Mouse (Mus musculus): Measurements from ENCODE around the gene Cenpa.
"Not testable (repeated sequence)": the region's sequence is repeated elsewhere in the genome, so short reads cannot be mapped to it uniquely, and the experiment has no call there.

The Cenpa gene

DNA sequence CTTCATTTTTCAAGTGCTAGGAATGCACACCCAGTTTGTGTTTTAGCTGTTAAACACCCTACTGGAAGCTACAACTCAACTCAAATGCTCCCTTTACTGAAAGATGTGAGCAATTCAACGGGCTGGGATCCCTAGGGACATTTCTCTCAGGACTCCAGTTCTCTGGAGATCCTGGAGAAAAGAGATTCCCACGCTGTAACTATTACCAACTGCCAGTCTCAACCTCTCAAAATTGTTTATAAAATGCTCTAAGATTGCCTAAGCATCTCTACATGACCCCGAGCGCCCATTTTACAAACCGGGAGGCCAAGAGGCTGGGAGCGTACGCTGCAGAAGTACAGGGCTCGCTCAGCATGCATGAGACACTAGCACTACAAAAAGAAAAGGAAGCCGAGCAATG is 19.2 kb upstream of the Cenpa start:
- DNase-seq (ENCODE audit: low spot score in 2 of 2): no peak

DNA sequence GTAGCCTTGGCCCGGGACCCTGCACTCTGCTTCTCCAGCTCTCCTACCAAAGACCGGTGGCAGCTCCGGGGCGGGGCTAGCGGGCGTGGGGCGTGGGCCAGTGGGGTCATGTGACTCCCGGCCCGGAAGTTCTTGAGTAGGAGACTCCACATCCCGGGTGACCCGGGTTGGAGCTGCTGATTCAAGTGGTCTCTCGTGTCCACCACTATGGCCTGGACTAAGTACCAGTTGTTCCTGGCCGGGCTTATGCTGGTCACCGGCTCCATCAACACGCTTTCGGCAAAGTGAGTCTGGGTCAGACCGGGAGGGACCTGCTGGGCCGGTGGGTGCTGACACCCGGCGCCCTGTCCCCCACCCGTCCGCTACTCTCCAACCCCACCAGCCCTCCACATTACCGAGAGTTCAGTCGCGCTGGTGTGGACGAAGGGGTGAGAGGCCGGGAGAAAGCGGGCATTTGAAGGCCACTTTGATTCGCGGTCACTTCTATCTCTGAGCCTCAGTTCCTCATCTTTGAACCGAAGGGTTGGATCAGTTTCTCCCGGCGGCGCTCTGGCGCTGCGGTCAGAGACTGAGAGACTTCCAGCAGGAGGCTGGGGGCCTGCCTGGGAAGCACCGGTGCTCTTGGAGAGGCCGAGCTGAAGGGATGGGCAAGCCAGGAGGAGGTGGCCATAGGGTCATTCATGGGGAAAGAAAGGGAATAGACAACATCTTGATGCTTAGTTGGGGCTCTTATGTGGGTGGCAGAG is 18.6 kb upstream of the Cenpa start, which contains the start of gene Slc35f6:
Gene Slc35f6, plus strand, starts transcription at position 119 of the 746 bp plus-strand sequence.
- DNase-seq (ENCODE audit: low spot score in 2 of 2): peak; percentile 88 to 94

DNA sequence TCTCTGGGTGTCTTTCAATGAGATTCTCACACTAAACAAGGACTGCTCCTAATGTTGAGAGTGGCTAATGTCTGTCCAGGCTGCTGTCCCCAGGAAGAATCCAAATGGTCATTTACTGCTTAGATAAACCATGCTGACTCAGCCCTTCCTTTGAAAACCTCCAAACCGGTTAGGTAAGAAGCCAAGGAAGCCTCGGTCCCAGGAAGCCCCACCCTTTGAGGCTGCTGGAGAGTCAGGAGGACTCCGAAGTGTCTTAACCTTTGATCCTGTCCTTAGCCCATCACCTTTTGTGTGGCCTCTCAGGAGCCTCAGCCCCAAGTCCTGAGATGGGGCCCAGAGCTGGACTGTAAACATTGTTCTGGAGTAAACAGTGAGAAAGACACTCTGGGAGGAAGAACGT is 17.0 kb upstream of the Cenpa start:
- no peak for DNase-seq (ENCODE audit: low spot score in 2 of 2)

DNA sequence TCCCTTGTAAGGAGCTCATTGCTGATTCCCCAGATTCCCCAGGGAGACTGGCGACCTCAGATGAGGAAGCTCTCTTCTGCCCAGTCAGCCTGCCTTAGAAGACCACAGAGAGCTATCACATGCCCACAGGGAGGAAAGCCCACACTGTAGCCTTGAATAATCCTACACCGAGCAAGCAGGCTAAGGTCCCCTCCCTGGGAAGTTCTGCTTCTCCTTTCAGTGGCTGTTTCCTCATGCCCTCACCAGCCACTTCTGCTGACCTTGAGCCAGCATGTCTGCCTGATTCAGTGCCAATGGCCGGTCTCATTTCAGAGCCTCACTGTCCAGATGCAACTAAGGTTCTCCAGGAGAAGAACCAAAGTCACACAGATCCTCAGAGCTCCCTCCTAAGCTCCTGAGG is 15.8 kb upstream of the Cenpa start:
- no peak for DNase-seq (ENCODE audit: low spot score in 2 of 2)

DNA sequence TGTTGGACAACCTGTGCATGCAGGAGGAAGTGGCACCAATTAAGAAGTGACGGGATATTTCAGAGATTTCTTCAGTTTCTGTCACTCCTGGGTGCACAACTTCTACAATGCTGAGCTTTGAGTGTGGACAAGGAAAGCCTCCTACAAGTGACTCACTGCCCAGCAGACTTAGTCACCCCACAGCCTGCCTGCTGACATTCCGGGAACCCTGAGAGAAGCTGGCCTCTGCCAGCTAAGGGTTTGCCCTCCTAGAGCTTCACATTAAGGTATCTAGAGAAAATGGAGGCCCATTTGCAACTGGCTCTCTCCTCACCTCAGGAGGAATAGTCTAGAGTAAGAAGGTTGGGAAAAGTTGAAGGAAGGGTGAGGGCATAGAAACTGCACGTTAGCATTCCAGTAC is 15.0 kb upstream of the Cenpa start:
- no peak for DNase-seq (ENCODE audit: low spot score in 2 of 2)

DNA sequence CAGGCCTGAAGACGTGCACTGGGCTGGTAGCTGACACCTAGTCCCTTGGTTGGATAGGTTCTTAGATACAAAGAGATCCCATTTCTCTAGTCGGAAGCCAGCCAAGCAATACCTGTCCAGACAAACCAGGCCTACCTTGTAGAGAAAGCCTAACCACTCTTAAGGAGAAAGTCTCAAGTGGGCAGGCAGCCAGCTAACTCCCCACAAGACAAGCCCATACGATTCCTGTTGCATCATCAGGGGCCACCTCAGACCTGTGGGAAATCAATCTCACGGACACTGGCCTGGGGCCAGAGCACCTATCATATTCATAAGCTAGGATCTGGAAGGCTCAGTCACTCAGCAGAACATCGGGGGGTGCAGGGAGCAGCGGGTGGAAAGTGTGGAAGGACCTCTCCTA is 13.3 kb upstream of the Cenpa start:
- no peak for DNase-seq (ENCODE audit: low spot score in 2 of 2)

DNA sequence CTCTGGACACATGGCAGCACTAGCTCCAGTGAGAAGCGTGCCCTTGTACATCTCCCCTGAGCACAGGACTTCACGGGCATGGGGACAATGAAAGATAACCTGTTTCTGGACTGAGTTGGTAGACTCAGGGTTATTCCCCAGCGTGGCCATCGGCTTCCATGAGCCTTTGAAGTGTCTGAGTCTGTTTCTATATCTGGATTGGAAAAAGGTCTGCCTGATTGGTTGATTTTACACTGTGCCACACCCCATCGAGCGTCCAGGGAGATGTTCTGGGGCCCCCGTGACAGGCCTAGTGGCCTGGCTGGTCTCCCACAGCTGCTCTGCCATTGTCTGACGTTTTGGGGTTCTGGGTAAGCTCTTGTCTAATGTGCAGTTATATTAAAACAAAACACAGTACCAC is 11.5 kb upstream of the Cenpa start:
- no peak for DNase-seq (ENCODE audit: low spot score in 2 of 2)

DNA sequence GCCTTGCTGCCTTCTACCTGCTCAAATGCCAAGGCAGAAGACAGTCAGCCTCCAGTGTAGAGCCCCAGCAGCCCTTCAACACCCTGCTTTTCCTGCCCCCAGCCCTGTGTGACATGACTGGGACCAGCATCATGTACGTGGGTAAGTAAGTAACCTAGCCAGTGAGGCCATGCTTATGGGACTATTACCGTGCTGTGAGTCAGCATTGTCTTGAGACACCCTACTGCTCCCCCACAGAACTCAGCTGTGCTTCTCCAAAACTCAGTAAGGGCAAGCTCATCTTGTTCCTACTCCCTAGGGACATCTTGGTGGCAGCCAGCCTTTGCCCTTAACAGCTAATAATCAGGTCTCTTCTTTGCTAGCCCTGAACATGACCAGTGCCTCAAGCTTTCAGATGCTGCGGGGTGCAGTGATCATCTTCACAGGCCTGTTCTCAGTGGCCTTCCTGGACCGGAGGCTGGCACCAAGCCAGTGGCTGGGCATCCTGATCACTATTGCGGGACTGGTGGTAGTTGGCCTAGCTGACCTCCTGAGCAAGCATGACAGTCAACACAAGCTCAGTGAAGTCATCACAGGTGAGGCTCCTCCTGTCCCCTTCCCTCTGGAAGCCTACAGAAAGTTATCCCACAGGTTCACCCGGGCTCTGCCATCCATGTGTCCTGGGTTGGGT is 10.9 kb upstream of the Cenpa start:
- no peak for DNase-seq (ENCODE audit: low spot score in 2 of 2)

DNA sequence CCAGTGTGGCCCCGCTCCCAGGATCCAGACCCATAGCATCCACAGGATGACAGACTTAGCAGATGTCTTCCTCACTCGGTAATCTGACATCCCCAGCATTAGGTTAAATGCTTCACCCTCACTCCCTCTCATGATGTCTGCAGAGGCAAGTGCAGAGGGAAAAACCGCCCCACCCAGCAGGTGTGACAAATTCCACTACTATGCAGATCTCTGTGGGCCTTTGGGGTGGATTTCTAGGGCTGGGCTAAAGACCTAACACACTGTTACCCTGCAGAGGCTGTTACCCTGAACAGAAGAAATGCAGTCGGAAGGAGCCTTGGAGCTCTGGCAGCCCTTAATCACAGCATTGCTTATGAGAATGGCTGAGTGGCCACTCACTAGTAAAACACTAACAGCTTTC is 7.5 kb upstream of the Cenpa start:
- DNase-seq (ENCODE audit: low spot score in 2 of 2): no peak

DNA sequence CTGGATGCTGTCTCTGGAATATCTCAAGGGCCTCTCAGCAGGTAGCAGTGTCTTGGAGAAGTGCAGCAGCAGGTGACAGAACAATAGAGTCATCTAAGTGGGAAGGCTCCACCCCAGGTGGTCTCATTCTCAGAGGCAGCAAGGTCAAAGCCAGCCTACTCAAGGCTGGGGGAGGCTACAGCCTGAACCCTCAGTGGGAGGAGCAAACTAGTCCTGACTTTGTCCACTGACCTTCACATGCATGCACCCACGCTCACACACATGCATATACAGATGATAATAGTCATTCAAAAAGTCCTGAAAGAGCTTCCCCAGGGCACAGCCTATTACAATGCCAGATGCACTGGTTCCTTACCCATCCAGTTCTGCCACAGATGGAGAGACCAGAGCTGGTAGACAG is 6.3 kb upstream of the Cenpa start:
- DNase-seq (ENCODE audit: low spot score in 2 of 2): no peak

DNA sequence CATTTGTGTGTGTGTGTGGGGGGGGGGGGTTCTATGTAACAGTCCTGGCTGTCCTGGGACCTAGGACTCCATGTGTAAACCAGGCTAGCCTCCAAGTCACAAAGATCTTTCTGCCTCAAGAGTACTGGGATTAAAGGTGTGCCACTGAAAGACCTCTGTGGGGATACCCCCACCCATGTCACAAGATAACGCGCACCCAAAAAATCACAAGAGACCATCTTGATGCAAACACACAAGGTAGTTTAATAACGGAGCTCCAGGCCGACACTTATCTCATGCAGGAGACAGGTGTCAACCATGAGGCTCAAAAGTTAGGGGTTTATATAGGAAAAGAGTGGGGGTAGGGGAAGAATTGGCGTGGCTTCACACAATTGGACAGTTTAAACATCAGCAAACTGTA is 5.8 kb upstream of the Cenpa start:
- DNase-seq (ENCODE audit: low spot score in 2 of 2): no peak

DNA sequence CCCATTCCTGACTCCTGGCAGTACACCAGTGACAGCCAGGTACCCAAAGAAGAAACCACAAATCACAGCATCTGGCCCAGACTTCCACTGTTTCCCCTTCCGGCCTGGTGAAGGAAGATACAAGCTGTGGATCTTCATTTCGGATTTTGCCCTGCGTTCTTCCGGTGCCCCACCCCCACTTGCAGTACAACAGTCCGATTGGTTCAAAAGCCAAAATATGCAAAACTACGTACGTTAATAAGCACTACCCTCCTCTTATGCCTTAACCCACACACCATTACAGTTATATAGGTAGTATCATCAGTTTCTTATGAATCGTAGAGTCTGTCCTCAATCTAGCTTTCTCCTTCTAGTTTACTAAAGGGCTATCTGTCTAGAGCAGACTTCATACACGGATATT is 1.2 kb upstream of the Cenpa start:
- no peak for DNase-seq (ENCODE audit: low spot score in 2 of 2)

DNA sequence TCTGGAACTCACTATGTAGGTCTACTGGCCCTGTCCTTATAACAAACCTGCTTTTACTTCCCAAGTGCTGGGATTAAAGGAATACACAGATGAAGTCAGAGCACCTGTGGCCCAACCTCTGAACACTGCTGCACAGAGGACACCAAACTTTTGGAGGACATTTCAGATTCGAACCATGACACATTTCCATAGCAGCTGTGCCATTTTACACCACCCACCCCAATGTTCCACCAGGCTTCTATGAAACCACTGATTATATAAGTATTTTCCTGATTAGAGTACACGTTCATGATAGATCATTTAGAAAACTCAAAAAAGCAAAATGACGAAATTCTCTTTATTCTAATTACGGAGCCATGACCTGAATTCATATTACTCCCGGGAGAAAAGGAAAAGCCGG is 609 bp upstream of the Cenpa start:
- DNase-seq (ENCODE audit: low spot score in 2 of 2): no peak

DNA sequence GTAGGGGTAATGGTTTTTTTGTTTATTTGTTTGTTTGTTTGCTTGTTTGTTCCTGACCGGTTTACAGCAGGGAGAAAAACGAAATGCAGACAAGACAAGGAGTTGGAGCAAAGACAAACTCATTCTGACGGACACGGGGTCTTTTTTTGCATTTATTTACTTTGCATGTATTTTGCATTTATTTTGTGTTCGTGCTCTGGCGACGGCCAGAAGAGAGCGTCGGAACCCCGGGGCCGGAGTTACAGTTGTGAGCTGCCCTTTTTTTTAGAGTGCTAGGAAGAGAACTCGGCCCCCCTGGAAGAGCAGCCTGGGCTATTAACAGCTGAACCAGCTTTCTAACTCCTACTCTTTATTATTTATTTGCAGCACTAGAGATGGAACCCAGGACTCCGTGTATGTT is 638 bp downstream of the Cenpa start:
- DNase-seq (ENCODE audit: low spot score in 2 of 2): no peak

DNA sequence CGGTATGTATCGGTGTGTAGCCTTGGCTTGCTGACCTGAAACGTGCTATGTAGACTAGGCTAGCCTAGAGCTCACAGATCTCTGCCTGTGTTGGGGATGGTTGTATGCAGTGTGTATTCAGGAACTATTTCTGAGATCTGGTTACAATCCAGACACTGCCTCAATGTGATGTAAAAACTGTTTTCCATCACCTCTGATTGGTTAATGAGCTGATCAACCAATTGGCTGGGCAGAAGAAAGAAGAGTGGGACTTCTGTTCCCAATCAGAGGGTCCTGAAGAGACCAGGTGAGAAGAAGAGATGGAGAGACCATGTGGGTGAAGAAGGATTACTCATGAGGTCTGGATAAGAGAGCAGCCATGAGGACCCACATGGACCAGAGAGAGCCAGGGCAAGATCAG is 1.1 kb downstream of the Cenpa start:
- DNase-seq (ENCODE audit: low spot score in 2 of 2): no peak

DNA sequence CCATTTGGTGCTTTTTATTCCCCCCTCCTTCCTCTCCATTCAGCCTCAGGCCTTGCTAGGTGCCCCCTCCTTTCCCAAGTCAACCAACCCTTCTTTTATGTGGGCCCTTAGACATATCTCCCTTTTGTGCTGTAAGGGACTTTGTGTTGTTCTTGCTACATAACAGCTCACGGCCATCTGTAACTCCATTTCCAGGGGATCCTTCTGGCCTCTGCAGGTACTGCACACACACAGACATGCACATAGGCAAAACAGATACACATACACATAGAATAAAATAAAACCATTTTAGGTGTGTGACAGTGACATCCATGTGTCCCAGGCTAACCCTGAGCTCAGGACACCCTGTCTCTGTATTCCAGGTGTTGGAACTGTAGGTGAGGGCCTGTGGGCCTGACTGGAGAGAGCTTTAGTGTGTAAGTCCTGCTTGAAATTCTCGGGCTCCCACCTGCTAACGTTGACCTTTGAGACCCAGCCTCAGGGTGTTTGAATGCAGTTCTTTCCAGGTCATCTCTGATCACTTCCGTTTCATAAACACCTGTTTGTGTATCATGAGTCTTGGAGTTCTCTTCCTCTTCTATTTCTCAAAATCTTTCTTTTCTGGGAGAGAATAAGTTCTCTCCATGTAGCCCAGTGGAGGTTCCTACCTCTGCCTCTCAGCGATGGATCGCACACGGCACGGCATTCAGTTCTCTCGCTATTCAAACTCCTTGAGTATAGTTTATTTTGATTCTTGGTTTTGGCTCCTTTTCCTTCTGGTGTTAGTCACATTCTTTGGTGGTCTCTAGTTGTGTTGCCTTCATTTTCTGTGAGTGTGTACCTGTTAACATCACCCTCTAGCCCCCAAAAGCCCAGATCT is 2.3 kb downstream of the Cenpa start:
- DNase-seq (ENCODE audit: low spot score in 2 of 2): no peak

DNA sequence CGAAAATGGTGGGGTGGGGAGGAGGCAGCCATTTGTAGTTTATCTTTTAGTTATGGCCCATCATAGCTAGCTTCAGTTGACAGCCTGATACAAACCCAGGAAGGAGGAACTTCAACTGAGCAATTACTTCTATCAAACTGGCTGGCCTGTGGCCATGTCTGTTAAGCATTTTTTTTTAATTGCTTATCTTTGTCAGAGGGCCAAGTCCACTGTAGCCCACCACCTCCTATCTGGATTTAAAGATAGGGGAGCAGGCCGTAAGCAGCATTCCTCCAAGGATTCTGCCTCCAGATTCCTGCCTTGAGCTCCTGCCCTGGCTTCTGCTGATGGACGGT is 2.9 kb downstream of the Cenpa start:
- DNase-seq (ENCODE audit: low spot score in 2 of 2): no peak

DNA sequence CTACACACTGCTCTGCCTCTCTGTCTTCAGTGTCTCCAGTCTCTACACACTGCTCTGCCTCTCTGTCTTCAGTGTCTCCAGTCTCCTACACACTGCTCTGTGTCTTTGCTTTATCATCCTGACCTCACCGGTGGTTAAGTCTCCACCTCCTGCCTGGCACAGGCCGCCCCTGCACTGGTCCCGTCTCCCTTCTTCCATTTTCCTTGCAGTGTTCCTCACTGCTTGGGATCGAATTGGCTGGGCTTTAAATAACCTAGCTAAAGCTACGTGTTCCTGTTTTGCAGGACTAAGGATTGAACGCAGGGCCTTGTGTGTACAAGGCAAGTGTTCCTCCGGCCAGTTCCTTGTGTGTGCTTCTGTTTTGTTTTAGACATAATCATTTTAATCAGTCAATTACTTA is 3.5 kb downstream of the Cenpa start:
- DNase-seq (ENCODE audit: low spot score in 2 of 2): no peak

DNA sequence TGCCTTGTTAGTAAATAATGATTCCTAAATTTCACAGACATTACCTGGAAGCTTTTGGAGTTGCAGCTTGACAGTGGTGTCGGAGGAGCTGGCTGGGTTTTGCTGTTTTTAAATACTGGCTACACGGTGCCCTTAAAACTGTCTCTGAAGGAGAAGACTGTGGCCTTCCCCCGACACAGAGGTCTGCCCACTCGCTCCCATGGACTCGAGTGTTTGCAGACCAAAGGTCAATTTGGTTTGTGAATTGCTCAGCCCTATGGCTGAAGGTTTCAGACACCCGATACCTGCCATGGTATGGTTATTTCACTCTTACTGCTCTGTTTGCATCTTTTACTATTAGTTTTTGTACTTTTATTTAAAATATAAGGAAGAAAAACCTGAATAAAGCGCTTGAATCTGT is 7.4 kb downstream of the Cenpa start:
- no peak for DNase-seq (ENCODE audit: low spot score in 2 of 2)

DNA sequence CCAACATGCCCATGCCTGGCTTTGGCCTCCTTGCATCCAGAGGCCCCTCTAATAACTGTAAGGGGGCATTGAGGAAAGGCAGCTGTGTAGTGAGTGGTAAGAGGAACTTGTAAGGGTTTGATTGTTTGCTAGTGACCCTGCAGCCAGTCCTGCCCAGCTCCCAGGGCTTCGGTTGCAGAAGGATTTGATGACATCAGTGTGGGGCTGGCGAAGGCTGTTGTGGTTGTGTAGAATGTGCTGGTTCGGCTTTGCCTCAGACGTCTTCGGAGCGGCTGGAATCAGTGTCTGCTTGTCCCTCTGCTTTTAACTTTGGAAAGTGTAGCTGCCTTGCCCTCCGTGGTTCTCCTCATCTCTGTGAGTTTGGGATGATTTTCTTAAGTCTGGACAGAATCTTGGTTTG is 10.2 kb downstream of the Cenpa start:
- DNase-seq (ENCODE audit: low spot score in 2 of 2): no peak

DNA sequence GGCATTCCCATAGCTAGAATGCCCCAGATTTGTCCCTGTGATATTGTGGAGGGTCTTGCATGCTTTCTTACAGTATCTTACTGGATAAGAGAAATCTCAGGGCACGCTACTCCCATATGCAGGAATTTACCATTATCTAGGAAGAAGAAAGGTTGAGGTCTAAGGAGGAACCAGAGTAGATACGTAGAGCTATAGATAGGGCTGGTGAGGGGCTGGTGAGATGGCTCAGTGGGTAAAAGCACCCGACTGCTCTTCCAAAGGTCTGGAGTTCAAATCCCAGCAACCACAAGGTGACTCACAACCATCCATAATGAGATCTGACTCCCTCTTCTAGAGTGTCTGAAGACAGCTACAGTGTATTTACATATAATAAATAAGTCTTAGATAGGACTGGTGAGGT is 11.5 kb downstream of the Cenpa start:
- not testable (repeated sequence) for DNase-seq (ENCODE audit: low spot score in 2 of 2)

DNA sequence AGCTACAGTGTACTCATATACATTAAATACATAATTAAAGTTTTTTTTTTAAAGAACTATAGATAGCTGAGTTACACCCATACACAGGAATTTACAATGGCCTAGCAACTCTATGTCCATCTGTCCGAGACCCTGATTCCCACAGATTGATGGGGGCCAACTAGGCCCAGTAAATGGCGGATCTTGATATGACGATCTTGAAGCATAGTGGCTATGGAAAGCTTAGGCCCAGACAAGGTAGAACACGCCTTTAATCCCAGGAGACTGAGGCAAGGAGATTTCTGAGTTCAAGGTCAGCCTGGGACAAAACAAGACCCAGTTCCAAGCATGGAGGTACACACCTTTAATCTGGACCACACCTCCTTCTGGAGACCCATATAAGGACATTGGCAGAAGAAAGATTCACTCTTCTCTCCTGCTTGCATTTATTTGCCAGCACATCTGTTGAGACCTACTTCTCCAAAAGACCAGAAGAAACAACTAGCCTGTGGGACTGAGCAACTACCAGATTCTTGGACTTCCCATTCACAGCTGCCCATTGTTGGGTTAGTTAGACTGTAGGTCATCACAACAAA is 12.2 kb downstream of the Cenpa start:
- DNase-seq (ENCODE audit: low spot score in 2 of 2): no peak

DNA sequence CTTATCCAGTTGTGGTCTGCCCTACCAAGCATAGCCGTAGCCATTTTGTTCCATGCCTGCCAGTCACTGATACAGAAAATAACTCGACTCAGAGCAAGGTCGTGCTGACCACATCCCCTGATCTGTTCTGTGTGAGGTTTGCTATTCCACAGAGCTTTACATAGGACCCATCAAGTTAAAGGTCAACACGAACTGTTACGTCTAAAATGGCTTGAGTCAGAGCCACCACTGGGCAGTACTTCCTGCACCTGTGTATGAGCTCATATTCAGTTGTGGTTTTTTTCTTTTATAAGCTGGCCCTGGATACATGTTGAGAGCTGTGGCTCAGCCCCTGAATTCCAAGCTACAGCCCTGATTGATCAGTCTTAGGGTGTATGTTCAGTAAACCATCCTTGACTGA is 13.0 kb downstream of the Cenpa start:
- DNase-seq (ENCODE audit: low spot score in 2 of 2): no peak

All from urinary bladder, postnatal 4 days (tissue).